Mouse (Mus musculus) CH12.LX (cell line): ENCODE data around the gene Hist1h1d. TPM values are rescaled to one million over a fixed set of nuclear protein-coding genes. Genes with fewer than 3 reads are reported as not detected.

ENCODE experiments used
- DNase-seq: peaks from one replicate; pipeline ENCODE4 v3.0.0-alpha.2; 2013; ENCODE audit errors: extremely low read depth
- H3K27ac ChIP-seq: 2 replicates; pipeline ENCODE4 v1.5.1; 2012; ENCODE audit warnings: low read depth, mild to moderate bottlenecking, control low read depth, moderate library complexity; ENCODE audit not compliant: insufficient read depth
- H3K27me3 ChIP-seq: replicated peaks from 2 replicates; pipeline ENCODE3; 2012; ENCODE audit warnings: inconsistent platforms
- H3K36me3 ChIP-seq, 2 experiments: replicated peaks in 1 of 2; 2 replicates each; pipeline versions ENCODE3 to v1.6.1; 2012; ENCODE audit warnings: inconsistent platforms in 1 of 2, low read length in 1 of 2, mild to moderate bottlenecking in 1 of 2, mixed read lengths in 1 of 2, moderate library complexity in 1 of 2; ENCODE audit not compliant: control insufficient read depth in 1 of 2, insufficient read depth in 1 of 2
- H3K4me1 ChIP-seq, 2 experiments: 2 replicates each; pipeline ENCODE4 v1.6.1; 2012; ENCODE audit warnings: inconsistent platforms in 1 of 2, moderate library complexity in 1 of 2; ENCODE audit not compliant: insufficient read depth in 2 of 2, control insufficient read depth in 1 of 2
- H3K4me2 ChIP-seq: 2 replicates; pipeline ENCODE4 v1.6.1; 2012; ENCODE audit warnings: low read depth, mild to moderate bottlenecking, control low read depth; ENCODE audit not compliant: poor library complexity, insufficient read depth, severe bottlenecking
- H3K4me3 ChIP-seq, 3 experiments: fragments of 150-350 bp in 1 of 3; sonication (generic) in 1 of 3; replicated peaks in 1 of 3; 2 replicates each; pipeline versions ENCODE3 to v1.5.1; 2011 to 2012; ENCODE audit warnings: low read depth in 2 of 3, low read length in 2 of 3, mild to moderate bottlenecking in 2 of 3, moderate library complexity in 2 of 3, control low read depth in 1 of 3, improper control_type of control experiment in 1 of 3, inconsistent platforms in 1 of 3, mixed read lengths in 1 of 3; ENCODE audit not compliant: poor library complexity in 1 of 3
- H3K79me2 ChIP-seq: replicated peaks from 2 replicates; pipeline ENCODE4 v1.6.1; 2012; ENCODE audit warnings: mild to moderate bottlenecking, moderate library complexity; ENCODE audit not compliant: control insufficient read depth, poor library complexity, insufficient read depth, severe bottlenecking; ENCODE audit errors: extremely low read depth
- H3K9ac ChIP-seq: 2 replicates; pipeline ENCODE4 v1.6.1; 2012; ENCODE audit warnings: low read depth, mild to moderate bottlenecking, control low read depth, moderate library complexity; ENCODE audit not compliant: insufficient read depth
- H3K9me3 ChIP-seq: replicated peaks from 2 replicates; pipeline ENCODE3; 2012; ENCODE audit warnings: low read length, inconsistent platforms, mixed read lengths
- BHLHE40 ChIP-seq: IDR thresholded peaks from 2 replicates; pipeline ENCODE4 v1.6.1; 2011; ENCODE audit warnings: mild to moderate bottlenecking, low read depth, low read length, improper control_type of control experiment
- CHD1 ChIP-seq: IDR thresholded peaks from 2 replicates; pipeline ENCODE4 v1.6.1; 2012; ENCODE audit warnings: low read depth, low read length, improper control_type of control experiment, inconsistent platforms
- CHD2 ChIP-seq: IDR thresholded peaks from 2 replicates; pipeline ENCODE4 v1.6.1; 2011; ENCODE audit warnings: low read length, improper control_type of control experiment
- E2F4 ChIP-seq: IDR thresholded peaks from 2 replicates; pipeline ENCODE4 v1.6.1; 2011; ENCODE audit warnings: low read depth, low read length, improper control_type of control experiment; ENCODE audit not compliant: insufficient replicate concordance
- ELF1 ChIP-seq: IDR thresholded peaks from 2 replicates; pipeline ENCODE4 v1.6.1; 2014; ENCODE audit warnings: low read depth, mild to moderate bottlenecking, inconsistent platforms, low read length, improper control_type of control experiment
- EP300 ChIP-seq: IDR thresholded peaks from 2 replicates; pipeline ENCODE4 v1.6.1; 2011; ENCODE audit warnings: low read length, improper control_type of control experiment
- GABPA ChIP-seq: IDR thresholded peaks from 2 replicates; pipeline ENCODE4 v1.6.1; 2012; ENCODE audit warnings: low read depth, low read length, improper control_type of control experiment, inconsistent platforms; ENCODE audit not compliant: insufficient replicate concordance
- IRF4 ChIP-seq: IDR thresholded peaks from 2 replicates; pipeline ENCODE4 v1.6.1; 2014; ENCODE audit warnings: low read depth, mild to moderate bottlenecking, inconsistent platforms, low read length, improper control_type of control experiment
- KAT2A ChIP-seq: IDR thresholded peaks from 2 replicates; pipeline ENCODE4 v1.6.1; 2012; ENCODE audit warnings: low read length, improper control_type of control experiment, inconsistent platforms; ENCODE audit not compliant: insufficient replicate concordance
- MAFK ChIP-seq: IDR thresholded peaks from 2 replicates; pipeline ENCODE4 v1.6.1; 2011; ENCODE audit warnings: low read length, improper control_type of control experiment; ENCODE audit not compliant: insufficient replicate concordance
- MAX ChIP-seq: IDR thresholded peaks from 2 replicates; pipeline ENCODE4 v1.6.1; 2011; ENCODE audit warnings: low read length, improper control_type of control experiment
- MAZ ChIP-seq: IDR thresholded peaks from 2 replicates; pipeline ENCODE4 v1.6.1; 2012; ENCODE audit warnings: low read depth, mild to moderate bottlenecking, inconsistent platforms, low read length, improper control_type of control experiment, moderate library complexity
- MXI1 ChIP-seq: IDR thresholded peaks from 2 replicates; pipeline ENCODE4 v1.6.1; 2011; ENCODE audit warnings: mild to moderate bottlenecking, low read depth, low read length, improper control_type of control experiment
- RAD21 ChIP-seq: IDR thresholded peaks from 2 replicates; pipeline ENCODE4 v1.6.1; 2011; ENCODE audit warnings: low read depth, mild to moderate bottlenecking, low read length, improper control_type of control experiment, moderate library complexity
- SIN3A ChIP-seq: IDR thresholded peaks from 2 replicates; pipeline ENCODE4 v1.6.1; 2012; ENCODE audit warnings: low read length, improper control_type of control experiment, inconsistent platforms
- SMC3 ChIP-seq: IDR thresholded peaks from 2 replicates; pipeline ENCODE4 v1.6.1; 2011; ENCODE audit warnings: low read depth, low read length, improper control_type of control experiment
- USF2 ChIP-seq: conservative IDR thresholded peaks from 2 replicates; pipeline ENCODE4 v1.6.1; 2011; ENCODE audit warnings: low read depth, low read length, improper control_type of control experiment
- ZC3H11A ChIP-seq: IDR thresholded peaks from 2 replicates; pipeline ENCODE4 v1.6.1; 2012; ENCODE audit warnings: low read depth, mild to moderate bottlenecking, inconsistent platforms, low read length, improper control_type of control experiment
- ZMIZ1 ChIP-seq: IDR thresholded peaks from 2 replicates; pipeline ENCODE4 v1.6.1; 2012; ENCODE audit warnings: low read depth, mild to moderate bottlenecking, inconsistent platforms, low read length, improper control_type of control experiment
- ZNF384 ChIP-seq: IDR thresholded peaks from 2 replicates; pipeline ENCODE4 v1.6.1; 2012; ENCODE audit warnings: low read depth, low read length, improper control_type of control experiment, inconsistent platforms
- dilution Hi-C: fragments of 300-500 bp; cut with MboI; formaldehyde crosslinking; loops from 2 replicates; pipeline ENCODE4 v1.14.3; 2020; ENCODE audit warnings: low sequenced_read_pairs; ENCODE audit not compliant: extremely low pct_unique_long_range_greater_than_20kb, extremely low pct_ligation_motif_present
- in situ Hi-C: fragments of 300-500 bp; cut with MboI; formaldehyde crosslinking; loops from 3 replicates; pipeline ENCODE4 v1.14.3; 2019; ENCODE audit warnings: low sequenced_read_pairs, low pct_ligation_motif_present, low pct_unique_long_range_greater_than_20kb, mixed read lengths
- polyA plus RNA-seq: library from polyadenylated mRNA; unstranded; fragments of >175 nt; gene quantifications from 2 replicates; pipeline ENCODE4 v1.2.1, GENCODE M21; 2012; ENCODE audit warnings: low read depth; ENCODE audit not compliant: insufficient read length
- total RNA-seq, 2 experiments: library from RNA; depleted of rRNA; stranded (reverse); fragments of 300-350 nt in 1 of 2; fragments of >200 nt in 1 of 2; gene quantifications; 2 replicates each; pipeline ENCODE4 v1.2.3; 2012 to 2014

Hist1h1d gene
- total and polyA plus RNA-seq, 3 experiments, result 0.14 to 112 (median 2.3) TPM

DNA sequence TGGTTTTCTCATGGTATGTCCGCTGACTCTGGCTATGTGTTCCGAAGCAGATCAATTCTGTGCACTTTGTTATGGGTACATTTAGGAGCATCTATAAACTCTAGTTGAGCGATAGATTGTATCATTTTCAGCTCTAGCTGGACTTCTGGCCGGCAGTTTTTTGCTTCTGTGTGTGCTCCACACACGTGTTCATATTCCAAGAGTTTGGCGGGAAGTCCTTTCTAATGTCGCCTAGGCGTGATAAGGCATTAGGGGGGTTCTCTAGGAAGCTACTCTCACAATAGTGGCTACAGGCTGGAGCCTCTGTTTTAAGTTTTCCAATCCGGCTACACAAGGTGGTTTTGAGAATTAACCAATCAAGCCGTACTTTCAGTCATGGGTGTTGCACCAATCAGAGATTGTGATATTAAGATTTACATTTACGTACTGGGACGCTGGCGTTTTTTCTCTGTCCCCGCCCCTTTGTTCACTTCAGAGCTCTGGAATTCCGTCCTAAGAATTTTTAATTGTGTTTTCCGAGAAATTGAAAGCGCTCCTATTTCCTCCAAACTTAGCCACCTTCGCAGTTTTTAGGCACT, 2.9 kb downstream of the Hist1h1d start (continued):
- TF ChIP-seq ZMIZ1 (peak; percentile 99), ZNF384 (peak; percentile 82), MAX (peak; percentile 80), RAD21 (no peak), ZC3H11A (no peak)

DNA sequence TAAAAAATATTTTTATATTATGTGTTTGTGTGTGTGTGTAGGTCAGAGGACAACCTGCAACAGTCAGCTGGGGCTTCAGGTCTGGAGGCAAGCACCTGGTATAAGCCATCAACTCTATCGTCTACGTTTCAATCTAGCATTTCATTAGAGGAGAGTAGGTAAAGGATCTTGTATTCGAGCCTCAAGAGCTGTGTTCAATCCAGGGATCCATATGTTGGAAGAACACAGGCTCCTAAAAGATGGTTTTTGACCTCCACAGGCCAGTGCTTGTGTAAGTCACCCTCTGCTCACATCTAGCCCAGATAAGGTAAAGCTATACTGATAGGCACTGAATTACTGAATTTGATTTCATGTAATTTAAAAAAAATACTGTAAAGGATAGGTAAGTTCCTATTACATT, 3.8 kb downstream of the Hist1h1d start:
- Histone ChIP-seq H3K36me3 (no peaks in the 10 kb centered on the region), H3K4me1 (peaks cover 4 to 23% of the 10 kb centered on the region in 2 experiments; a peak in 3 of 4 replicates), H3K27ac (peak overlapping the region; percentile 70), H3K9me3 (no peaks in the 10 kb centered on the region), H3K4me2 (peak overlapping the region; percentile 74), H3K4me3 (no peak overlapping the region), H3K9ac (peak overlapping the region; percentile 58; the same call in 1 of the 2 replicates), H3K27me3 (no peaks in the 10 kb centered on the region), H3K79me2 (no peaks in the 10 kb centered on the region)
- no peak for DNase-seq
- in situ Hi-C loops, result loop anchor here (25.0 kb wide), 1 partner anchor 1820 kb away; the partner anchor contains the start of gene Hist1h4j
- TF ChIP-seq USF2 (no peak), ZNF384 (no peak), SMC3 (no peak), EP300 (no peak), KAT2A (no peak), MXI1 (no peak), MAX (no peak), ZMIZ1 (no peak), RAD21 (no peak), ELF1 (no peak), CHD1 (no peak), BHLHE40 (no peak), IRF4 (no peak), MAZ (no peak), E2F4 (no peak), CHD2 (no peak), SIN3A (no peak), MAFK (no peak), ZC3H11A (no peak), GABPA (no peak)
- dilution Hi-C loops, result no loop called here
